Mouse (Mus musculus) embryonic fibroblast, embryonic 13.5 days (primary cell): ENCODE measurements around the gene Iqsec3.

Experiments used
- CTCF ChIP-seq: IDR thresholded peaks from 2 replicates; pipeline ENCODE4 v1.5.1; 2011; ENCODE audit warnings: mild to moderate bottlenecking, control low read depth, low read length, moderate library complexity, borderline replicate concordance; ENCODE audit not compliant: insufficient read depth
- POLR2A ChIP-seq: IDR thresholded peaks from 2 replicates; pipeline ENCODE4 v1.6.1; 2011; ENCODE audit warnings: low read depth, mild to moderate bottlenecking, control low read depth, low read length, moderate library complexity

DNA sequence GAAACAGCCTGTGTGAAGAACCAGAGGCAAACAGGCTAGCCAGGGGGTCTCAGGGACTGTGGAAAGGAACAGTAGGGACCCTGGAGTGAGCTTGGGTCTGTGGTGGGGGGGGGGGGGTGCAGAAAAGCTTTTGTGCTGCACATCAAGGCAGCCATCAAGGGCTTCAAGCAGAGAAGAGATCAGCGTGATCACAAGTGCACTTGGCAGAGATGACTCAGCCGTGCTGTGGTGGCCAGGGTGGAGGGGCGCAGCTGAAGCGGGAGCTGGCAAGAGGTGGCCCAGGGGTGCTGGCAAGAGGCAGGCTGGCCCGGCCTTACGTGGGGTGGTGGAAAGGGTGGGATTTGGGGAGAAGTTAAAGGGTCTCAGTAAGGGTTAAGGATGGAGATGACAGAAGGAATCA is 48.6 kb downstream of the Iqsec3 start:
- TF ChIP-seq CTCF (no peak), POLR2A (no peak)
